Mouse (Mus musculus) MEL-GATA-1-ER (cell line): Measurements from ENCODE around the gene Ccdc87.
"Not testable (repeated sequence)": the region's sequence is repeated elsewhere in the genome, so short reads cannot be mapped to it uniquely, and the experiment has no call there.

ENCODE experiments used
- DNase-seq: peaks from one replicate; pipeline ENCODE4 v3.0.0-alpha.2; 2012; ENCODE audit warnings: low read depth; ENCODE audit errors: extremely low read depth

Ccdc87 gene

GRCm38 (mm10) chr19:4839149-4839548, at the start of gene Ccdc87, which contains the start of gene Ccs:
Gene Ccdc87 (plus strand): TSS chr19:4839366.
Gene Ccs (minus strand): TSS chr19:4839332.
- DNase-seq = peak; percentile 89

- DNase-seq = no peak
Measured at GRCm38 (mm10) chr19:4793281-4793830, 45.8 kb upstream of the Ccdc87 start.

- peak; percentile 99 for DNase-seq
Measured at GRCm38 (mm10) chr19:4793831-4794422, 45.2 kb upstream of the Ccdc87 start, which contains the start of gene Rbm4. Gene Rbm4 (minus strand): TSS chr19:4793901.

GRCm38 (mm10) chr19:4795929-4796328, 43.2 kb upstream of the Ccdc87 start:
- DNase-seq = no peak

GRCm38 (mm10) chr19:4797846-4798245, 41.3 kb upstream of the Ccdc87 start:
- DNase-seq = no peak

- DNase-seq = no peak
Measured at GRCm38 (mm10) chr19:4799083-4799482, 40.1 kb upstream of the Ccdc87 start.

DNA sequence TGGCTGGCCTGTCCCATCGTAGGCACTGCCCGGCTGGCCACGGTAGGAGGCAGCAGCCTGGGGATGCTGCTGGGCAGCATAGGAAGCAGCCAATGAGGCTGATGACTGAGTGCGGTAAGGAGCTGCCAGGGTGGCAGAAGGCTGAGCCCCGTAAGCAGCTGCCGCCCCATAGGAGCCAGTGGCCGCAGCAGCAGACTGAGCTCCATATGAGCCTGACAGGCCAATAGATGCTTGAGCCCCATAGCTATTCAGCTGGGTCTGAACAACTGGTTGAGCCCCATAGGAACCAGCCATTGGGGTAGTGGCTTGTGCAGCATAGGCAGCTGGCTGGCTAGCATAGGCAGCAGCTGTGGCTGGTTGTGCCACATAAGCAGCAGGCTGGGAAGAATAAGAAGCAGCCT, 36.5 kb upstream of the Ccdc87 start:
- DNase-seq = no peak

GRCm38 (mm10) chr19:4803283-4803682, 35.9 kb upstream of the Ccdc87 start:
- no peak for DNase-seq

- no peak for DNase-seq
Measured at GRCm38 (mm10) chr19:4810309-4810708, 28.9 kb upstream of the Ccdc87 start.

DNA sequence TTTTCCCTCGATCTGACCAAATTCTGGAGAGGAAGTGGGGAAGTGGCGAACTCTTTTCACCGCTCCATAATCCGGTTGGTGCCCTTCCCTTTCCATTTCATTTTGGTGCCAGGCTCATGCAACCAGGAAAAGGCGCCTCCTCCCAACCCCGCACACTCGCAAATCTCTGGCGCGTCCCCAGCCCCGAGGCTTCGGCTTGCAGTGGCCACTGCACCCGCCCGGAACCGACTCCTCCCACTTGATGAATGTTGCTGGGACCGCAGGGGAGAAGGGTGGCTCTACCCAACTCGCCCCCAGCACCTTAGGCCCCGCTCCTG, 28.5 kb upstream of the Ccdc87 start:
- no peak for DNase-seq

GRCm38 (mm10) chr19:4811063-4811908, 27.9 kb upstream of the Ccdc87 start, which contains the start of the genes Gm21992 and Rbm14:
Gene Gm21992 (minus strand): TSS chr19:4811612.
Gene Rbm14 (minus strand): TSS chr19:4811634.
- peak; percentile 97 for DNase-seq

DNA sequence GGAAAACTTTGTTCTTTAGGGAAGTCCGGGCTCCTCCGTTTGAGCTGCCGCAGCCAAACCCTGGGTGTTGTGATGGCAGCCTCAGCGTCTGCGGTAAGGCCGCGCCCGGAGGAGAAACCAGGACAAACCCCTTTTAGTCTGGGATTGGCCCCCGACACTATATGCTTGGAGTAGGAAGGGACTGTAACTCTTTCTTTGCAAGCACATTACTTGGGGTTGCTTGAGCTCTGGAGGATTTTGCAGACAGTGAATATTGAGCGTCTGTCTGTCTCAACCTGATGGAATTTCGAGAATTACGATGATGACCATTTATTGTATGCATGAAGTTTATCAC, 27.3 kb upstream of the Ccdc87 start:
- no peak for DNase-seq

DNA sequence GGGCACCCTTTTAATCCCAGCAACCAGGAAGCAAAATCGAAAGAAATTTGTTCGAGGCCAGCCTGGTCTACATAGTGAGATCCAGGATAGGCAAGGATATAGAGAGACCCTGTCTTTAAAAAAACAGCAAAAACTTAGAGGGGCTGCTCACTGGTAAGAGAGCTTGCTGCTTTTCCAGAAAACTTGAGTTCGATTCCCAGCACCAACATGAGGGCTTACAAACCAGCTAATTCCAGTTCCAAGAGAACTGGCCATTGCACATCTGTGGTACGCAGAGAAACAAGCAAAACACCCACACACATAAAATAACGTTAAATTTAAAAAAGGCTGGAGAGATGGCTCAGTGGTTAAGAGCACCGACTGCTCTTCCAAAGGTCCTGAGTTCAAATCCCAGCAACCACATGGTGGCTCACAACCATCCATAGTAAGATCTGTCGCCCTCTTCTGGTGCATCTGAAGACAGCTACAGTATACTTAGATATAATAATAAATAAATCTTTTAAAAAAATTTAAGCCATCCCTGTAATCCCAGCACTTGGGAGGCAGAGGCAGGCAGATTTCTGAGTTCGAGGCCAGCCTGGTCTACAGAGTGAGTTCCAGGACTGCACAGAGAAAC, 26.7 kb upstream of the Ccdc87 start:
- not testable (repeated sequence) for DNase-seq

GRCm38 (mm10) chr19:4813015-4813414, 26.2 kb upstream of the Ccdc87 start:
- DNase-seq = peak; percentile 56

- DNase-seq = no peak
Measured at GRCm38 (mm10) chr19:4817182-4817835, 21.9 kb upstream of the Ccdc87 start.

GRCm38 (mm10) chr19:4820678-4821303, 18.4 kb upstream of the Ccdc87 start:
- no peak for DNase-seq

DNA sequence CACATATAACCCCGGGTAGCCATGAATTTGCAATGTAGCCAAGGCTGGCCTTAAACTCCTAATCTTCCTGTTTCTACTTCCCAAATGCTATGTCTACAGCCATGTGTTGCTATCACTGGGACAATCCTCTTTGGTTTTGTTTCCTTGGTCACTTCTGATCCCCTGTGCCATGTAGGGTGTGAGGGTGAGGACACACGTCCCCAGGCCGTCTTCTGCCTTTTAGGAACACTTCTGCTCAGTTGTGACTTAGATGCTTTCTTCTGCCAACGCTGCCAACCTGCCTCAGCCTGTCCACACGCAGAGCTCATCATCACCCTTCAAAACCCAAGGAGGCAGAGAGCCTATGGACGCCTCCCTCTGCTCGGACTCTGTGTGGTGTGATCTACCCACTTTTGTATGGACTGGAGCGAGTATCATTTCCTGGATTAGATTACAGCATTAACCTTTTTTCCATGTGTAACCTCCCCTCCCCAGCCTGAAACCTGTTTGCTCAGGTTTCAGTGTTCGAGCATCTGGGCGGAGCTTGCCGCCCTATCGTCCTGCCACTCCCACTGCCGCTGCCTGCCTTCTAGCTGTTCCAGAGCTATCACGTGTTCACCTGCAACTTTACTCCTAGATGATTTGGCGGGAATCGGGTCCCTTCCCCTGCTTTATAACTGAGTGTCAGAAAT, 10.6 kb upstream of the Ccdc87 start:
- no peak for DNase-seq

DNA sequence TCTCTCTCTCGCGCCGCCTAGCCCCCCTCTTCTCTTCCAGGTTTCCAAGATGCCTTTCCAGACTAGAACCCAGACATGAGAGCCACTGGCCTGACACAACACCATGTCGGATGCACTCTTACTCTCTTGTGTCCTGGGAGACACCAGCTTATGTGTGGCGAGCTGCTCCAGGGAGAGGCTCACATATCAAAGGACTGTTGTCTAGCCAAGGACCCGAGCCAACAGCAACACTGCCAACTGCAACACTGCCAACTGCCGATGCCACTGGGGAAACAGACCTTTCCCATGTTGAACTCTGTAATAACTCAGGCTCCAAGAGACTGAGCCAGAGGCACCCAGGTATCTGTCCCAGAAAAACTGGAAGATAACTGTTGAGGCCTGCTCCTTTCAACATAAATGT, 10.0 kb upstream of the Ccdc87 start:
- DNase-seq = no peak

- DNase-seq = no peak
Measured at GRCm38 (mm10) chr19:4833977-4834376, 5.2 kb upstream of the Ccdc87 start.

- no peak for DNase-seq
Measured at GRCm38 (mm10) chr19:4836096-4836495, 3.1 kb upstream of the Ccdc87 start.

GRCm38 (mm10) chr19:4837049-4837448, 2.1 kb upstream of the Ccdc87 start:
- no peak for DNase-seq
